Mouse (Mus musculus): ENCODE results near the gene Rcc1. TPM values are rescaled to one million over a fixed set of nuclear protein-coding genes. Genes with fewer than 3 reads are reported as not detected.

Gene Rcc1
- polyA plus RNA-seq, 2 experiments = 21.5 to 27.2 TPM

DNA sequence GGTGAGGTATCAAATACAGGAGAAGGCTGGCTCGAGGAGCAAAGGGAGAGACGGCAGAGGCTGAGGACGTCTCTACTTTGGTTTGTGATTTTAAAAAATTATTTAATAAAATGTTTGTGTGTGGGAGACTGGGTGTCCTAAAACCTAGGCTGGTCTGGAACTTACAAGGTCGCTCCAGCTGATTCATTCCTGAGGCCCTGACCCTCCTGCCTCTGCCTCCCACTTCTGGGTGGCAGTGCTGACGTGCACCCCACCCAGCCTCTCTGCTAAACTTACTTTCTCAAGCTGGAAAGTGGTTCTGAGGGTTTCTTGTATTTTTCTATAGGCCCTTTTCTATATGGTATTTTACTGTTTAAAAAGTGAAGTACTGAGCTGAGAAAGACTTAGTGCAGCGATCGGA is 42.8 kb upstream of the Rcc1 start:
- Histone ChIP-seq H3K9ac (replicated peaks) (no peak overlapping the region), H3K4me1 (replicated peaks; ENCODE audit: control insufficient read depth in 2 of 2, insufficient read depth in 2 of 2, low read length in 1 of 2) (peaks cover 8 to 20% of the 10 kb centered on the region in 2 experiments), H3K27ac (no peak overlapping the region), H3K9me3 (ENCODE audit: control insufficient read depth, low read length) (no peaks in the 10 kb centered on the region; the same call in 1 of the 2 replicates), H3K4me2 (ENCODE audit: low read depth) (peak overlapping the region; percentile 84), H3K27me3 (ENCODE audit: control insufficient read depth, insufficient read depth, low read length) (no peaks in the 10 kb centered on the region), H3K36me3 (replicated peaks; ENCODE audit: control insufficient read depth, insufficient read depth, low read depth) (no peaks in the 10 kb centered on the region), H3K4me3 (ENCODE audit: insufficient read depth in 1 of 2, low read depth in 2 of 2, low read length in 2 of 2) (peak overlapping the region; percentile 20 to 63; a peak in 2 of 4 replicates)
- no peak for DNase-seq (ENCODE audit: low read depth in 3 of 3, low spot score in 3 of 3)
- ATAC-seq (ENCODE audit: insufficient read depth) = no peak
- TF ChIP-seq CTCF (IDR thresholded peaks at IDR 0.05; ENCODE audit: low read depth) (no peak), EP300 (IDR thresholded peaks at IDR 0.05; ENCODE audit: low read depth) (no peak)
- 78% methylated on average over 7 of the region's 7 CpGs for WGBS (ENCODE audit: insufficient replicate concordance)

DNA sequence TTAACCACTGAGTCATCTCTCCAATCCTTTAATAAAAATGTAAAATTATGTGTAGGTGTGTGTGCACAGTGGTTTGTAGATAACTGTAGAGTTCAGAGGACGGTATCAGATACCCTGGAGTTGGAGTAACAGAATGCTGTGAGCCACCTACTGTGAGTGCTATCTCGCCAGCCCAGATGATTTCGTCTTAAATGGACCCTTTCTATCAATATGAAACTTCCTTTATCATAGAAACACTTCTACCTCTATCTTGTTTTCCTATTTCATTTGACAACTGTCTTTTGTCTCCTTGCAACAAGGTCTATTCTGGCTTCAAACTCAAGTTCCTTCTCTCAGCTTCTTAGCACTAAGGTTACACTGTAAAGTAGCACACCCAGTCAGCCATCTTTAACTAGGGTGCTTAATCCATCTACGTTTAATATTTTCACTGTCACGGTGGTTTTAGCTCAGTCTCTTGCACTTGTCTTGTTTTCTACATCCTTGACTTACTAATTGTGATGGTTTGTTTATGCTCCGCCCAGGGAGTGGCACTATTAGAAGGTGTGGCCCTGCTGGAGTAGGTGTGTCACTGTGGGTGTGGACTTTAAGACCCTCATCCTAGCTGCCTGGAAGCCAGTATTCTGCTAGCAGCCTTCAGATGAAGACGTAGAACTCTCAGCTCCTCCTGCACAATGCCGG is 37.8 kb upstream of the Rcc1 start:
- Histone ChIP-seq H3K4me1 (replicated peaks; ENCODE audit: control insufficient read depth in 2 of 2, insufficient read depth in 2 of 2, low read length in 1 of 2) (peaks cover 24 to 37% of the 10 kb centered on the region in 2 experiments), H3K4me2 (ENCODE audit: low read depth) (peak overlapping the region; percentile 48), H3K27ac (peak overlapping the region; percentile 83), H3K36me3 (replicated peaks; ENCODE audit: control insufficient read depth, insufficient read depth, low read depth) (peaks cover 4% of the 10 kb centered on the region), H3K4me3 (ENCODE audit: insufficient read depth in 1 of 2, low read depth in 2 of 2, low read length in 2 of 2) (no peak overlapping the region), H3K9ac (replicated peaks) (no peak overlapping the region), H3K9me3 (ENCODE audit: control insufficient read depth, low read length) (no peaks in the 10 kb centered on the region; the same call in 1 of the 2 replicates), H3K27me3 (ENCODE audit: control insufficient read depth, insufficient read depth, low read length) (no peaks in the 10 kb centered on the region)
- DNase-seq (ENCODE audit: low read depth in 3 of 3, low spot score in 3 of 3) (peak; percentile 75 to 78 (median 78)), ATAC-seq (ENCODE audit: insufficient read depth) (peak; percentile 95)
- WGBS (ENCODE audit: insufficient replicate concordance) = 33% methylated on average over 8 of the region's 8 CpGs
- TF ChIP-seq EP300 (IDR thresholded peaks at IDR 0.05; ENCODE audit: low read depth) = peak; percentile 87
- TF ChIP-seq CTCF (IDR thresholded peaks at IDR 0.05; ENCODE audit: low read depth) = no peak

DNA sequence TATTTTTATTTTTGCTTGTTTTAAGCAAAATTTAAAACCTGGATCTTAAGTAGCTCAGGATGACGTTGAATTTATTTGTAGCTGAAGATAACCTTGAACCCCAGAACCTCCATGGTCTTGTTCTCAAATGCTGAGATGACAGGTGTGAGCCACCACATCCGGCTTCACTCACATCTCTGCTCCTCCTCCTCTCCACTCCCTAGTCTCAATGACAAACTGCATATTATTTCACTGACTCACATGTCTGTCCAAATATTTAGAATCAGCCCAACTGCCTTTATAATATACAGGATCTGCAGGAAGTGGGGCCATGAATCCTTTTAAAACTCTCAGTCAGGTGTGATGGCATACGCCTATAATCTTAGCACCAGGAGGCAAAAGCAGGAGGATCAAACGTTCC is 35.9 kb upstream of the Rcc1 start:
- TF ChIP-seq CTCF (IDR thresholded peaks at IDR 0.05; ENCODE audit: low read depth) = no peak
- TF ChIP-seq EP300 (IDR thresholded peaks at IDR 0.05; ENCODE audit: low read depth) = no peak
- H3K36me3 ChIP-seq (replicated peaks; ENCODE audit: control insufficient read depth, insufficient read depth, low read depth) = peaks cover 14% of the 10 kb centered on the region
- H3K4me3 ChIP-seq (ENCODE audit: insufficient read depth in 1 of 2, low read depth in 2 of 2, low read length in 2 of 2) = no peak overlapping the region
- H3K4me2 ChIP-seq (ENCODE audit: low read depth) = no peak overlapping the region
- no peaks in the 10 kb centered on the region for H3K27me3 ChIP-seq (ENCODE audit: control insufficient read depth, insufficient read depth, low read length)
- DNase-seq (ENCODE audit: low read depth in 3 of 3, low spot score in 3 of 3) (no peak), ATAC-seq (ENCODE audit: insufficient read depth) (no peak)
- H3K4me1 ChIP-seq (replicated peaks; ENCODE audit: control insufficient read depth in 2 of 2, insufficient read depth in 2 of 2, low read length in 1 of 2) = peaks cover 24 to 31% of the 10 kb centered on the region in 2 experiments
- WGBS (ENCODE audit: insufficient replicate concordance) = 75% methylated on average over 4 of the region's 4 CpGs
- H3K27ac ChIP-seq = no peak overlapping the region
- no peaks in the 10 kb centered on the region; the same call in 1 of the 2 replicates for H3K9me3 ChIP-seq (ENCODE audit: control insufficient read depth, low read length)
- H3K9ac ChIP-seq (replicated peaks) = no peak overlapping the region

DNA sequence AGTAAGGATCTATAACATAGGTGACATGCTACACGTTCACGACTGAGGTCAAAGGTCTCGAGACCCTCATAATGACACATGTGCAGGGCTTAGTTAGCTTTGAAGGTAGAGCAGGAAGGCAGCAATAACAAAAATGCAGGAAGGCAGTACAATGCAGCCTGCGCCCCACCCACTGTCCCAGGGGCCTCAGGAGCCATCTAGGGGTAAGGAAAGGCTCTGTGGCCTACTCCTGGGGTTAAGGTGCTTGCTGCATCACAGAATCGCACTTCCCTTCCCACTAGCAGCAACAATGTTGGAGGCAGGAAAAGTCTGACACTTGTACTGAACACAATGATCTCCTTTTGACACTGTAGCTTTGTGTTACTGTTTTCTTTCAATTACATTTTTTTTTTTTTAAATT is 34.2 kb upstream of the Rcc1 start:
- Histone ChIP-seq H3K27ac (no peak overlapping the region), H3K4me1 (replicated peaks; ENCODE audit: control insufficient read depth in 2 of 2, insufficient read depth in 2 of 2, low read length in 1 of 2) (peaks cover 29 to 37% of the 10 kb centered on the region in 2 experiments), H3K27me3 (ENCODE audit: control insufficient read depth, insufficient read depth, low read length) (no peaks in the 10 kb centered on the region), H3K9ac (replicated peaks) (no peak overlapping the region), H3K36me3 (replicated peaks; ENCODE audit: control insufficient read depth, insufficient read depth, low read depth) (peaks cover 16% of the 10 kb centered on the region), H3K4me2 (ENCODE audit: low read depth) (no peak overlapping the region), H3K4me3 (ENCODE audit: insufficient read depth in 1 of 2, low read depth in 2 of 2, low read length in 2 of 2) (no peak overlapping the region), H3K9me3 (ENCODE audit: control insufficient read depth, low read length) (no peaks in the 10 kb centered on the region; the same call in 1 of the 2 replicates)
- 0 out of 2 replicates have a peak, but pooled peaks have one; percentile 18 for TF ChIP-seq CTCF (IDR thresholded peaks at IDR 0.05; ENCODE audit: low read depth)
- TF ChIP-seq EP300 (IDR thresholded peaks at IDR 0.05; ENCODE audit: low read depth) = no peak
- WGBS (ENCODE audit: insufficient replicate concordance) = 69% methylated on average over 5 of the region's 5 CpGs
- ATAC-seq (ENCODE audit: insufficient read depth) (no peak), DNase-seq (ENCODE audit: low read depth in 3 of 3, low spot score in 3 of 3) (no peak)

DNA sequence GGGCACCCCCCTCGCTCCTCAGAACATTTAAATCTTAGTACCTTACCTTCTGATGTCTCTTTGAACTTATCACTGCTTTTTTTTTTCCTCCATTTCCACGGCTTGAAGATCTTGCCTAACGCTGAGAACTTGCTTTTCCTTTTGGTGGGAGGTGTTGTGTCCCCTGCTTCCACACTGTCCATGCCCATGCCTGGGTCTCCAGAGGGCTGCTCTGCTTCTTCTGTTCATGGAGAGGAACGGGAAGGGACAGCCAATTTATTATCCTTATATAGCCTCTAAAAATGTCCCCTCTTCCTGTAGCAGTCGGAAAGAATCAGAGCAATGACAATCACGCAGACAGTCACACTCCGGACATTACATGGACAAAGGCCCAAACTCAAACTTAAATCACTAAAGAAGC is 33.4 kb upstream of the Rcc1 start:
- Histone ChIP-seq H3K36me3 (replicated peaks; ENCODE audit: control insufficient read depth, insufficient read depth, low read depth) (peaks cover 16% of the 10 kb centered on the region), H3K4me3 (ENCODE audit: insufficient read depth in 1 of 2, low read depth in 2 of 2, low read length in 2 of 2) (no peak overlapping the region), H3K9me3 (ENCODE audit: control insufficient read depth, low read length) (no peaks in the 10 kb centered on the region), H3K9ac (replicated peaks) (no peak overlapping the region), H3K27ac (no peak overlapping the region), H3K4me2 (ENCODE audit: low read depth) (no peak overlapping the region), H3K27me3 (ENCODE audit: control insufficient read depth, insufficient read depth, low read length) (no peaks in the 10 kb centered on the region), H3K4me1 (replicated peaks; ENCODE audit: control insufficient read depth in 2 of 2, insufficient read depth in 2 of 2, low read length in 1 of 2) (peaks cover 29 to 37% of the 10 kb centered on the region in 2 experiments)
- TF ChIP-seq CTCF (IDR thresholded peaks at IDR 0.05; ENCODE audit: low read depth) (no peak), EP300 (IDR thresholded peaks at IDR 0.05; ENCODE audit: low read depth) (no peak)
- DNase-seq (ENCODE audit: low read depth in 3 of 3, low spot score in 3 of 3) (no peak), ATAC-seq (ENCODE audit: insufficient read depth) (no peak)
- WGBS (ENCODE audit: insufficient replicate concordance) = 83% methylated on average over 7 of the region's 7 CpGs
